Mouse (Mus musculus): ENCODE results near the gene Gm20809.
"Not testable (repeated sequence)": the region's sequence is repeated elsewhere in the genome, so short reads cannot be mapped to it uniquely, and the experiment has no call there.

Gm20809 gene

GRCm38 (mm10) chrY:24454757-24455156 lies at the start of gene Gm20809:
Gm20809 (plus strand) TSS chrY:24455057.
- POLR2A ChIA-PET, CTCF ChIA-PET: not testable (repeated sequence)

All from embryonic stem cell, embryonic (primary cell).